ENCODE assay signal across 21 mouse cellular contexts in the genomic region with DNA sequence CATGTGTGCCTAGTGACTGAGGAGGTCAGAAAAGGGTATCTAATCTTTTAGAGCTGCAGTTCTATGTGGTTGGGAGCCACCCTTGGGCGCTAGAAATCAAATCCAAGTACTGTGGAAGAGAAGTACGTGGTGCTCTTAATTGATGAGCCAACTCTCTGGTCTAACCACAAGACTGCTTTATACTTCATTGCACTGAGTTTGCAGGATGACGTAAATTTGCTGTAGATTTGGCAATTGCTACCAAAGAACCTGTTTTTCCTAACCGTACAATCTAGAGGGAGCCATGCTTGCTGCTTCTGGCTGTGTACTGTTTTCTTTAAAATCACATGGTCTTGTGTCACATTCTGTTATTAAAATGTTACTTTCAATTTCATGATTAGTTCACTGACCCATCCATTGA. TPM values are rescaled to one million over a fixed set of nuclear protein-coding genes. Genes with fewer than 3 reads are reported as not detected.
DNase-seq lines count a peak whose midpoint lies in the region; ATAC-seq and TF ChIP-seq lines count a peak whose summit lies in the region.
"Had no signal": no experiment of that assay in that cellular context is flagged by ENCODE, and none has a peak within 500 bp of the region (broad histone marks: within the 10 kb centered on the region; RNA-seq: fewer than 3 reads in every experiment).

No protein-coding gene starts in this region.

- intact Hi-C loops in left cerebral cortex, postnatal 25 days (cut with DNase I) = no loop called here

- ATAC-seq in neutrophil, adult 5-6 weeks (ENCODE audit: extremely low read depth, insufficient number of reproducible peaks, low FRiP score, poor library complexity, severe bottlenecking) = peak; percentile 37; the same call in 1 of the 2 replicates
- ATAC-seq: midbrain, embryonic 15.5 days had no signal

- H3K27ac ChIP-seq in liver, adult 2 months (replicated peaks; ENCODE audit: insufficient read depth, low read depth, low read length) = no peak overlapping the region
- no peak overlapping the region for H3K27ac ChIP-seq in embryonic facial prominence, embryonic 10.5 days (replicated peaks)
- H3K27ac ChIP-seq: forebrain, embryonic 12.5 days; hindbrain, embryonic 14.5 days; liver, embryonic 13.5 days; midbrain, embryonic 15.5 days; neural tube, embryonic 12.5 days; stomach, embryonic 15.5 days had no signal

- WGBS in liver, adult 2 months = 76% methylated on average over 4 of the region's 4 CpGs
- WGBS in embryonic facial prominence, embryonic 10.5 days = 89% methylated on average over 4 of the region's 4 CpGs

- no peaks in the 10 kb centered on the region for H3K27me3 ChIP-seq in liver, adult 2 months (ENCODE audit: control insufficient read depth, insufficient read depth, low read length)
- H3K27me3 ChIP-seq in embryonic facial prominence, embryonic 10.5 days (replicated peaks; ENCODE audit: low read depth, poor library complexity, severe bottlenecking) = no peaks in the 10 kb centered on the region
- H3K27me3 ChIP-seq: forebrain, embryonic 12.5 days; liver, embryonic 13.5 days; midbrain, embryonic 15.5 days; neural tube, embryonic 12.5 days; stomach, embryonic 15.5 days had no signal

- no peak overlapping the region for H3K9ac ChIP-seq in liver, adult 2 months (ENCODE audit: low read depth, low read length)
- H3K9ac ChIP-seq: forebrain, embryonic 12.5 days; hindbrain, embryonic 14.5 days; liver, embryonic 13.5 days; midbrain, embryonic 15.5 days; neural tube, embryonic 12.5 days; stomach, embryonic 15.5 days had no signal

- no peak for TF ChIP-seq POLR2A in liver, adult 2 months (IDR thresholded peaks at IDR 0.05; ENCODE audit: extremely low read depth, insufficient read depth, low read length)

- H3K79me2 ChIP-seq in liver, adult 2 months (ENCODE audit: control insufficient read depth, insufficient read depth, low read length) = no peaks in the 10 kb centered on the region

- H3K4me3 ChIP-seq in liver, adult 2 months (ENCODE audit: insufficient read depth, low read depth, low read length) = no peak overlapping the region
- no peak overlapping the region for H3K4me3 ChIP-seq in embryonic facial prominence, embryonic 10.5 days
- H3K4me3 ChIP-seq: forebrain, embryonic 12.5 days; liver, embryonic 13.5 days; midbrain, embryonic 15.5 days; neural tube, embryonic 12.5 days; stomach, embryonic 15.5 days had no signal

- DNase-seq in liver, adult 2 months (ENCODE audit: extremely low read depth, low read depth, low spot score) = peak; percentile 31
- DNase-seq in liver = no peak
- DNase-seq in Muller cell, postnatal 12 days (ENCODE audit: inconsistent ontology term) = peak; percentile 3
- peak; percentile 20 for DNase-seq in gonadal fat pad, adult 2 months (ENCODE audit: low read depth)
- no peak for DNase-seq in left cerebral cortex, postnatal 25 days (ENCODE audit: low spot score in 2 of 2)
- no peak for DNase-seq in embryonic facial prominence, embryonic 10.5 days (ENCODE audit: low spot score)
- no peak for DNase-seq in layer of hippocampus, postnatal 25 days (ENCODE audit: extremely low spot score in 1 of 2, low spot score in 1 of 2)
- DNase-seq: B cell, adult 2 months; cerebellum, adult 18-20 months; heart, adult 18-20 months; kidney, adult 11 months; kidney, postnatal 10 days; liver, embryonic 13.5 days had no signal

- TF ChIP-seq CTCF in liver, adult 2 months (IDR thresholded peaks at IDR 0.05; ENCODE audit: low read depth, low read length) = no peak

- no peaks in the 10 kb centered on the region for H3K36me3 ChIP-seq in liver, adult 2 months (ENCODE audit: control insufficient read depth, insufficient read depth, low read length)
- no peaks in the 10 kb centered on the region for H3K36me3 ChIP-seq in embryonic facial prominence, embryonic 10.5 days (replicated peaks)
- H3K36me3 ChIP-seq: forebrain, embryonic 12.5 days; liver, embryonic 13.5 days; midbrain, embryonic 15.5 days; neural tube, embryonic 12.5 days; stomach, embryonic 15.5 days had no signal

- peaks cover 7% of the 10 kb centered on the region; the same call in 1 of the 2 replicates for H3K9me3 ChIP-seq in embryonic facial prominence, embryonic 10.5 days
- H3K9me3 ChIP-seq: liver, embryonic 13.5 days; midbrain, embryonic 15.5 days; stomach, embryonic 15.5 days had no signal

- no peaks in the 10 kb centered on the region for H3K4me1 ChIP-seq in liver, adult 2 months (ENCODE audit: control insufficient read depth, insufficient read depth, low read length)
- no peaks in the 10 kb centered on the region for H3K4me1 ChIP-seq in embryonic facial prominence, embryonic 10.5 days
- H3K4me1 ChIP-seq: forebrain, embryonic 12.5 days; liver, embryonic 13.5 days; midbrain, embryonic 15.5 days; neural tube, embryonic 12.5 days; stomach, embryonic 15.5 days had no signal

RNA-seq across cellular contexts. Expression of a gene that starts 10.0 kb away (rescaled TPM):
- 5.2 and 5.3 TPM in 2 replicates for total RNA-seq in liver, adult 2 months (2014; rRNA removed)
- polyA plus RNA-seq in liver, adult 2 months (2012; rRNA removed) = 0.68 and 0.99 TPM in 2 replicates
- 2.5 and 2.6 TPM in 2 replicates for polyA plus RNA-seq in gonadal fat pad, adult 2 months (2012; rRNA removed)
- 50.7 and 56.0 TPM in 2 replicates for total RNA-seq in neutrophil, adult 5-6 weeks (2017)
- 1 to 10 TPM; 1.7 to 1.9 TPM for total RNA-seq in left cerebral cortex, postnatal 25 days (2021)
- polyA plus RNA-seq in embryonic facial prominence, embryonic 10.5 days (2016; fragmentation: Nextera tagmentation; extraction: Ambion mirVana) = 0.62 and 0.93 TPM in 2 replicates
- total RNA-seq in layer of hippocampus, postnatal 25 days (2021) = 1 to 10 TPM; 1.0 to 1.1 TPM
- total RNA-seq: MEL had no signal

RNA-seq across cellular contexts. Expression of a gene that starts 37.9 kb away (rescaled TPM):
- 0.34 and 0.37 TPM in 2 replicates for total RNA-seq in liver, adult 2 months (2014; rRNA removed)
- 0.11 and 0.15 TPM in 2 replicates for polyA plus RNA-seq in liver, adult 2 months (2012; rRNA removed)
- polyA plus RNA-seq in gonadal fat pad, adult 2 months (2012; rRNA removed) = 26.4 and 37.3 TPM in 2 replicates
- 3.8 and 4.4 TPM in 2 replicates for total RNA-seq in neutrophil, adult 5-6 weeks (2017)
- under 1 TPM; 0.23 TPM for total RNA-seq in left cerebral cortex, postnatal 25 days (2021)
- polyA plus RNA-seq in embryonic facial prominence, embryonic 10.5 days (2016; fragmentation: Nextera tagmentation; extraction: Ambion mirVana) = 1.0 and 1.7 TPM in 2 replicates
- total RNA-seq in layer of hippocampus, postnatal 25 days (2021) = under 1 TPM; 0.20 to 0.38 TPM
- total RNA-seq: MEL had no signal
- polyA plus RNA-seq: heart, postnatal 0 days; neural tube, embryonic 12.5 days had no signal

Comparison
In these comparisons a context has a peak if more than half of its experiments do, and no peak if none do; other contexts are left out.
1. DNase-seq: peak in liver, adult 2 months (single experiment), Muller cell, postnatal 12 days (single experiment) and gonadal fat pad, adult 2 months (single experiment); none in liver (single experiment), left cerebral cortex, postnatal 25 days (0 of 2), embryonic facial prominence, embryonic 10.5 days (single experiment) and layer of hippocampus, postnatal 25 days (0 of 2).